Mouse (Mus musculus): Measurements from ENCODE around the gene Slc13a2. TPM values are rescaled to one million over a fixed set of nuclear protein-coding genes. Genes with fewer than 3 reads are reported as not detected.

The Slc13a2 gene
- polyA plus RNA-seq, 1 experiment from 2014 or later, result not detected

DNA sequence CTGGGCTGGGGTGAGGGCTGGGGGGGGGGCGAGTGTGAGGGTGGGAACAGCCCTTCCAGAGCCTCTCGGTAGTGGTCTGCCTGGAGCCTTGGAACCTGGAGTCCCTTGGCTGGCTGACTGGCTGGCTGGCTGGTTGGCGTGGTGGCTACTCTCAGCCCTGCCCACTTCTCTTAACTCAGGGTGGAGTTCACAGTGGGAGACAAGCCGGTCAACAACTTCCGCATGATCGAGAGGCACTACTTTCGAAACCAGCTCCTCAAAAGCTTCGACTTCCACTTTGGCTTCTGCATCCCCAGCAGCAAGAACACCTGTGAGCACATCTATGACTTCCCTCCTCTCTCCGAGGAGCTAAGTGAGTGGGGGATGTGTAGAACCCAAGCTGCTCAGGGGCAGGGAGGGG is 74.1 kb downstream of the Slc13a2 start:
- Histone ChIP-seq H3K36me3 (peaks cover 19% of the 10 kb centered on the region), H3K9ac (no peak overlapping the region), H3K4me3 (no peak overlapping the region), H3K4me1 (peaks cover 55% of the 10 kb centered on the region), H3K9me3 (no peaks in the 10 kb centered on the region), H3K27me3 (replicated peaks) (no peaks in the 10 kb centered on the region), H3K27ac (replicated peaks) (no peak overlapping the region), H3K4me2 (no peak overlapping the region)
- ATAC-seq (ENCODE audit: extremely low read depth, insufficient number of reproducible peaks, low FRiP score, low TSS enrichment), result no peak
- WGBS, result 81% methylated on average over 8 of the region's 9 CpGs

Other genes starting within 250 kb of the Slc13a2 start
- 12.7 and 13.2 TPM in 2 replicates for gene Nek8, start 245.5 kb downstream of the Slc13a2 start, polyA plus RNA-seq (2015; fragmentation: Nextera tagmentation; extraction: Ambion mirVana)
- gene Tlcd1, start 245.5 kb downstream of the Slc13a2 start, polyA plus RNA-seq (2015; fragmentation: Nextera tagmentation; extraction: Ambion mirVana), result 14.3 and 14.7 TPM in 2 replicates
- gene Rpl23a, start 238.6 kb downstream of the Slc13a2 start, polyA plus RNA-seq (2015; fragmentation: Nextera tagmentation; extraction: Ambion mirVana), result 833 and 868 TPM in 2 replicates
- gene Rab34, start 233.8 kb downstream of the Slc13a2 start, polyA plus RNA-seq (2015; fragmentation: Nextera tagmentation; extraction: Ambion mirVana), result 57.5 and 60.9 TPM in 2 replicates
- gene Proca1, start 228.8 kb downstream of the Slc13a2 start, polyA plus RNA-seq (2015; fragmentation: Nextera tagmentation; extraction: Ambion mirVana), result 2.2 and 2.9 TPM in 2 replicates
- gene Sdf2, start 176.5 kb downstream of the Slc13a2 start, polyA plus RNA-seq (2015; fragmentation: Nextera tagmentation; extraction: Ambion mirVana), result 54.1 and 60.7 TPM in 2 replicates
- gene Supt6, start 176.2 kb downstream of the Slc13a2 start, polyA plus RNA-seq (2015; fragmentation: Nextera tagmentation; extraction: Ambion mirVana), result 16.6 and 17.0 TPM in 2 replicates
- 56.4 and 59.8 TPM in 2 replicates for gene 2610507B11Rik, start 160.5 kb downstream of the Slc13a2 start, polyA plus RNA-seq (2015; fragmentation: Nextera tagmentation; extraction: Ambion mirVana)
- 0.20 and 0.29 TPM in 2 replicates for gene BC030499, start 131.4 kb downstream of the Slc13a2 start, polyA plus RNA-seq (2015; fragmentation: Nextera tagmentation; extraction: Ambion mirVana)
- gene Spag5, start 120.7 kb downstream of the Slc13a2 start, polyA plus RNA-seq (2015; fragmentation: Nextera tagmentation; extraction: Ambion mirVana), result 24.5 and 25.5 TPM in 2 replicates
- 22.1 and 22.5 TPM in 2 replicates for gene Aldoc, start 99.2 kb downstream of the Slc13a2 start, polyA plus RNA-seq (2015; fragmentation: Nextera tagmentation; extraction: Ambion mirVana)
- 65.9 and 66.6 TPM in 2 replicates for gene Pigs, start 93.8 kb downstream of the Slc13a2 start, polyA plus RNA-seq (2015; fragmentation: Nextera tagmentation; extraction: Ambion mirVana)
- 42.8 and 44.6 TPM in 2 replicates for gene Unc119, start 78.7 kb downstream of the Slc13a2 start, polyA plus RNA-seq (2015; fragmentation: Nextera tagmentation; extraction: Ambion mirVana)
- gene Foxn1, start 35.7 kb downstream of the Slc13a2 start, polyA plus RNA-seq (2015; fragmentation: Nextera tagmentation; extraction: Ambion mirVana), result 0.04 and 0.44 TPM in 2 replicates
- 6.9 and 7.3 TPM in 2 replicates for gene Slc46a1, start 43.5 kb upstream of the Slc13a2 start, polyA plus RNA-seq (2015; fragmentation: Nextera tagmentation; extraction: Ambion mirVana)
- 0.12 and 0.19 TPM in 2 replicates for gene Sarm1, start 75.5 kb upstream of the Slc13a2 start, polyA plus RNA-seq (2015; fragmentation: Nextera tagmentation; extraction: Ambion mirVana)
- 2.1 and 9.3 TPM in 2 replicates for gene Vtn, start 76.9 kb upstream of the Slc13a2 start, polyA plus RNA-seq (2015; fragmentation: Nextera tagmentation; extraction: Ambion mirVana)
- not detected in 2 replicates for gene Sebox, start 81.2 kb upstream of the Slc13a2 start, polyA plus RNA-seq (2015; fragmentation: Nextera tagmentation; extraction: Ambion mirVana)
- 43.9 and 45.6 TPM in 2 replicates for gene Tmem199, start 90.0 kb upstream of the Slc13a2 start, polyA plus RNA-seq (2015; fragmentation: Nextera tagmentation; extraction: Ambion mirVana)
- gene Poldip2, start 90.0 kb upstream of the Slc13a2 start, polyA plus RNA-seq (2015; fragmentation: Nextera tagmentation; extraction: Ambion mirVana), result 139 and 151 TPM in 2 replicates
- gene Tnfaip1, start 114.1 kb upstream of the Slc13a2 start, polyA plus RNA-seq (2015; fragmentation: Nextera tagmentation; extraction: Ambion mirVana), result 71.9 and 77.1 TPM in 2 replicates
- 95.5 and 107 TPM in 2 replicates for gene Ift20, start 114.1 kb upstream of the Slc13a2 start, polyA plus RNA-seq (2015; fragmentation: Nextera tagmentation; extraction: Ambion mirVana)
- 58.3 and 68.1 TPM in 2 replicates for gene Tmem97, start 128.6 kb upstream of the Slc13a2 start, polyA plus RNA-seq (2015; fragmentation: Nextera tagmentation; extraction: Ambion mirVana)

All from heart, embryonic 13.5 days (tissue).